Mouse (Mus musculus) G1E-ER4 (cell line): ENCODE results near the gene Shisal2b. TPM values are rescaled to one million over a fixed set of nuclear protein-coding genes. Genes with fewer than 3 reads are reported as not detected.

Experiments used
- GATA1 ChIP-seq: IDR thresholded peaks from one replicate; pipeline ENCODE4 v1.8.0; 2012; ENCODE audit warnings: low read length, inconsistent platforms
- polyA plus RNA-seq: library from polyadenylated mRNA; stranded (reverse); fragments of >175 nt; gene quantifications from 2 replicates; pipeline ENCODE4 v1.2.3, GENCODE M21; 2012

Shisal2b gene
- polyA plus RNA-seq, 1 experiment: not detected

- no peak for TF ChIP-seq GATA1
Measured at GRCm38 (mm10) chr13:104822411-104822838, 41.3 kb downstream of the Shisal2b start.

- no peak for TF ChIP-seq GATA1
Measured at GRCm38 (mm10) chr13:104821908-104822307, 41.8 kb downstream of the Shisal2b start.

GRCm38 (mm10) chr13:104821192-104821591 lies 42.5 kb downstream of the Shisal2b start:
- peak; percentile 37 for TF ChIP-seq GATA1

GRCm38 (mm10) chr13:104817696-104818095 lies 46.0 kb downstream of the Shisal2b start:
- no peak for TF ChIP-seq GATA1

- no peak for TF ChIP-seq GATA1
Measured at GRCm38 (mm10) chr13:104816635-104817571, 46.8 kb downstream of the Shisal2b start, which contains the start of gene Cwc27. TSS of gene Cwc27 (minus strand) at chr13:104817142.

- TF ChIP-seq GATA1: no peak
Measured at GRCm38 (mm10) chr13:104816270-104816634, 47.4 kb downstream of the Shisal2b start.

- TF ChIP-seq GATA1: no peak
Measured at GRCm38 (mm10) chr13:104805681-104806080, 58.0 kb downstream of the Shisal2b start.

GRCm38 (mm10) chr13:104799566-104800182 lies 64.0 kb downstream of the Shisal2b start:
- no peak for TF ChIP-seq GATA1

- TF ChIP-seq GATA1: no peak
Measured at GRCm38 (mm10) chr13:104799067-104799466, 64.6 kb downstream of the Shisal2b start.

Other genes starting within 250 kb of the Shisal2b start
- 2.8 and 3.6 TPM in 2 replicates for gene Srek1ip1, start 71.4 kb downstream of the Shisal2b start, polyA plus RNA-seq
- gene Cwc27, start 46.8 kb downstream of the Shisal2b start, polyA plus RNA-seq: 3.0 and 3.7 TPM in 2 replicates
- not detected in 2 replicates for gene Rgs7bp, start 191.0 kb upstream of the Shisal2b start, polyA plus RNA-seq
- not detected in 2 replicates for gene 4933425L06Rik, start 218.2 kb upstream of the Shisal2b start, polyA plus RNA-seq